Mouse (Mus musculus) retina, embryonic 14.5 days (tissue): ENCODE measurements around the gene Cldn12.

Experiments
- DNase-seq: peaks from one replicate; pipeline ENCODE4 v3.0.0-alpha.2; 2015; ENCODE audit warnings: low spot score

Gene Cldn12

DNA sequence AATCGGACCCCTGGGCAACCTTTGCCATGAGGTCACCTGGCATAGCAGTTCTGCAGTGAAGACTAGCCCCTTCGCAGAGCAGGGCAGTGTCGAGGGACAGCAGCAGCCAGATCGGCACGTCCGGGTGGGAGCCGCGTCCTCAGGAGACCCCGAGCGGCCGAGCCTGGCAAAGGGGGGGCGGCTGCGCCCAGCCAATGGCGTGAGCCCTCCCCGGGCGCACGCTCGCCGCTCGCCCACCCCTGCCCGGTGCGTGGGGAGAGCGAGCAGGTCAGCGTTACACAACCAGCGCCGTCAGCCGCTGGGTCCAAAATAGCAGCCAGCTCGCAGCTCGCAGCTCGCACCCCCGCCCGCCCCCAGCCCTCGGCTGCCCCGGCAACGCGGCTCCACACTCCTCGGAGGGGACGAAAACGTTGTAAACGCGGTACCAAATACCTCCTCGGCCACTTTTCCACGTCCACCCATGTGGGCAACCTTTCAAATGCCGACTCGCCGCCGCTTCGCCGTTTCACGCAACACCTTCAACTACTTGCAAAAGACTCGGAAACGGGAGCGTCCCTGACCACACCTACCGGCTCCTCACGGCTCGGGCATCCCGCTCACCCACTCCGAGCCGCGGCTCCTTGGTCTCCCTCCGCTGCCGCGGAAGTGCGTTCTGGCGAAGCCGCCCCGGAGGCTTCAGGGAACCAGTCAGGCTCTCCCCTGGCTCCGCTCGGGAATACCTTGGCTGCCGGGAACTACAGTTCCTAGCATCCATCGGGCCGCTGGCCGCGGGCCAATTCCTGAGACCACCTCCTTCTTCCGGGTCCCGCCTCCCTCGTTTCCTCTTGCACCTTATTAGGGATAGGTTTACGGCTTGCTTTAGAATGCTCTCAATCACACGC is at the start of gene Cldn12:
TSS of gene Cldn12 (minus strand) at position 763 of the 881 bp plus-strand sequence.
- peak; percentile 97 for DNase-seq

DNA sequence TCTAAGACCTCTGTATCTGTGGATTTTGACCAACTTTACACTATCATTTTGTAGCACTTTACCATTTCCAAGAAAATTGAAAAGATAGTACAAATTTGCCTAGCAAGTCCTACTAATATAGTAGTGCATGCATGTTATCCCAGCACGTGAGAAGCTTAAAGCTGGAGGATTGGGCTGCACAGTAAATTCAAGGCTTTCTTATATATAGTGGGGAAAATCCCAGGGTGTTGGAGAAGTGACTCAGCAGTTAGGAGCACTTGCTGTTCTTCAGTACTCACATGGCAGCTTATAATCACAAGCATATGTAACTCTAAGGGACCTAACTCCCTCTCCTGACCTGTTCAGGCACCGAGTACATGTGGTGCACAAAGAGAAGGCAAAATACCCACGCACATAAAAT is 47.7 kb upstream of the Cldn12 start:
- DNase-seq = no peak

DNA sequence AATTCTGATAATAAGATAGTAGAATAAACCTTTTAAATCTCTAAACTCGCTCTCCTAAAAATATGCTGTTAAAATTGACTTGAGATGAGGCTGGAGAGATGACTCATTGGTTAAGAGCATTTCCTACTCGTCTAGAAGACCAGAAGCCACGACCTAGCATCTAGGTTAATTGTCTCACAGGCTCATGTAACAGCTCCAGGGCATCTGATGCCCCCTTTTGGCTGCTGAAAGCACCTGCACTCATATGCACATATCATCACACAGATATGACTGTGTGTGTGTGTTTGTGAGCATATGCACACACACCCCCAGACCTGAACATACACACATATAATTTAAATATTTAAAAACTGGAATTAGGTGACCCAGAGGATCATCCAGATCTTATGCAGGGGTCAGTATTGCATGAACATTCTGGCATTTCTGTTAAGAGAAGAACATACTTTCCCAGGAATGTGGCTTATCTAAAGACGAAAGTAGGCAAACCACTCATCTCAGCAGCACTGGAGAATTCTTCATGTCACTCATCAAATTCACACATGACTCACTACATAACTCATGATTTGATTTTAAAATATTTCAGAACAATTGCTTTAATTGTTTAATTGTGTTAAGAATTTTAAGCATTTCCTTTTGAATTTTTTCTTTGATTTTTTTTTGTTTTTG is 46.4 kb upstream of the Cldn12 start:
- no peak for DNase-seq

DNA sequence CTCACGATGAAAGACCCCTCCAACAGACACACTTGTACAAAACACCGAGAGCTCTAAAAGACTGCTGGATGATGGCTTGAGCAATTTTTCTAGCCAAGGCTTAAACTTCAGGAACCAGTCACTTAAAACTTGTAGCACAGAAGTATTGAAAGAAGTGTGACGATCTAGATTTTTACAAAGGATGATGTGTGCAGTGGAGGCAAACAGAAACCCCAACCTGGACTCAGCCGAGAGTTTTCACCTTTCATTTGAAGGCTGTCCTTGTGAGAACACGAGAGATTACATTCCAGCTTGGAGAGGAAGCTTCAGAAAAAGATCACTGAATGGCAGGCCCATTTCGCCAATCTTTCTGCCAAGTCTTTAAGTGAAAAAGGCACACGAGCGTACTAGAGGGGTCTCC is 45.0 kb upstream of the Cldn12 start:
- DNase-seq = no peak

DNA sequence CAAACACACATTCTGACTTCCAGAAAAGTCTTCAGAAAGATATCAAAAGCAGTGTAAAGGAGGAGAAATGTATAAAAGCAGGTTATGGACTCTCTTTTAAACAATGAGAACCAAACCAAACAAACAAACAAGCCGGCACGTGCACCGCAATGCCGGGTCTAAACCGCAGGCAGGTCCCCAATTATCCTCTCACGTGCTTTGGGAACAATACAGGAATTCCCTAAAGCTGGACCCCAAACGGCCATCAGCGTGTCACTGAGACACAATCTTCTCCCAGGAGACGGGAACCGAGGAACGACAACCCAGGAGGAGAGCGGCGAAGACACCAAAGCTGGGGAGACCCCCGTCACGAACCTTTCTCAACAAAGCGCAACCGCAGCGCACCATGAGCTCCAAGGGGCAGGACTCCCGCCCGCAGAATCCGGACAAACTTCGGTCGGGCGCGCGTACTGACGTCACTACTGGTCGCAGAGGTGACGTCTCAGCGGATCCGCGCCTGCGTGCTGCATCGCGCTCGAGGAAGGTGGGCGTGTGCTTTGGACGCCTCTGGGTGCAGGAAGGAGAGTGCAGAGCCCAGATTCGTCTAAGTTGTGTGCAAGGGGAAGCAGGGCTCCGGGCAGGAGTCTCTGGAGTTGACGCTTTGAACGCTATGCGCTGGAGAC is 44.5 kb upstream of the Cldn12 start, which contains the start of gene Gtpbp10:
TSS of gene Gtpbp10 (minus strand) at position 460 of the 662 bp plus-strand sequence.
- peak; percentile 93 for DNase-seq

DNA sequence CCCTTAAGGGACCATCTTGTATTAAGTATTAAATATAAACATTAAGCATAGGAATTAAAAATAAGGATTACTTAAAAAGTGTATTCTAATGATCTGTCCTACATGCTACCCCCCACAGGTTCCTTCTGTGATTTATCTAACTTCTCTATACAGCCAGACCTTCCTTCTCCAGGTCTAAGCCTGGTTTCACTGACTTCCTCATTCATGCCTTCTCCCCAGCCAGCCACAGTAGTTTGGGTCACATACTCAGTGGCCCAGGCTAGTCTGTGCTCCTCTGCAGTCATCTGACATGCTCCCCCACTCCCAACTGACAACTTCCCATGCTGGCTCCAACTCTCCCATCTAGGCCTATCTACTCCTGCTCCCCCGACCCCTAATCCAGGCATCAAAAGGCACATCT is 36.4 kb upstream of the Cldn12 start:
- DNase-seq = no peak

DNA sequence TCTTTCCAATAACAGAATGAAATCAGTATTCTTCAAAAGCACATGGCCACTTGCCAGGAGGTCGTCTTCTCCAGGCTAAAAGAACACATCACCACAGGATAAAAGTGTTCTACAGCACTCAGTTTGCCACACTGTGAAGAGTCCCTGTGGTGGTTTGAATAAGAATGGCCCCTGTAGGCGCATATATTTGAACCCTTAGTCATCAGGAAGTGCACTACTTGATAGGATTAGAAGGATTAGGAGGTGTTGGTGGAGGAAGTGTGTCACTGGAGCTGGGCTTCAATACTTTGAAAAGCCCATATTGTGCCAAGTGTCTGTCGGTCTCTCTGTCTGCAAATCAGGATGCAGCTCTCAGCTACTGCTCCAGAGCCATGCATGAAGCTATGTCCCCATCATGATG is 25.6 kb upstream of the Cldn12 start:
- DNase-seq = no peak

DNA sequence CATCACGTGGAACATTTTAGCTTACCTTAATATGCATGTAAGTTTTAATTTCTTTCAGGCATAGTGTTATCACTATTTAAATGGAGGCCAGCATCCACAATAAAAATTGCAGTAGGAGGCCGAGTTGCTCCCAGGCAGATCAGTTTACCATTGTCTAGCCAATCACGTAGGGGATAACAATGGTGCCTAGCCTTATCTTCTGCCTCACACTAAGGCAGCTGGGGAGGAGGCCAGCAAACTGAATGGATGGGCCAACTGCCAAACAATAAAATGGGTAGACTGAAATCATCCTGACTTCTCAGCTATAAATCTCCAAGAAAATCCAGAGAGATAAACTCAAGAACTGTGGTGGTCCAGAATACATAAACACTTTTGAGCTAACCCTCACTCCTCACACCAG is 25.0 kb upstream of the Cldn12 start:
- DNase-seq = no peak

DNA sequence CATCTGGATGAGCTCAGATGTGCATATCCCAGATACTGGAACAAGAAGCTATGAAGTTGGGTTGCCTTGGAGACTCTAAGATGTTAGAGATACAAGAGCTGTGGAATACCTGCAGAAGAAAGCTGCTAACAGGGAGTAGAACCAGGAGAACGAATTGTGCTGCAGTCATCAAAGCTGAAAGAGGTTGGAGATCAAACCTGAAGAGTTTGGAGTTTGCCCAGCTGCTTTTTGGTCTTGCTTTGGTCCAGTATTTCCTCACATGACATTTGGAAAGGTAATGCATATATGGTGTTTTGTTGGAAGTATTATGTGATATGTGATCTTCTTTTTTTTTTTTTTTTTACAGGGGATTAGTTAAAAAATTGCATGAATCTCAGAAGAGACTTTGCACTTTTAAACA is 21.4 kb upstream of the Cldn12 start:
- no peak for DNase-seq

DNA sequence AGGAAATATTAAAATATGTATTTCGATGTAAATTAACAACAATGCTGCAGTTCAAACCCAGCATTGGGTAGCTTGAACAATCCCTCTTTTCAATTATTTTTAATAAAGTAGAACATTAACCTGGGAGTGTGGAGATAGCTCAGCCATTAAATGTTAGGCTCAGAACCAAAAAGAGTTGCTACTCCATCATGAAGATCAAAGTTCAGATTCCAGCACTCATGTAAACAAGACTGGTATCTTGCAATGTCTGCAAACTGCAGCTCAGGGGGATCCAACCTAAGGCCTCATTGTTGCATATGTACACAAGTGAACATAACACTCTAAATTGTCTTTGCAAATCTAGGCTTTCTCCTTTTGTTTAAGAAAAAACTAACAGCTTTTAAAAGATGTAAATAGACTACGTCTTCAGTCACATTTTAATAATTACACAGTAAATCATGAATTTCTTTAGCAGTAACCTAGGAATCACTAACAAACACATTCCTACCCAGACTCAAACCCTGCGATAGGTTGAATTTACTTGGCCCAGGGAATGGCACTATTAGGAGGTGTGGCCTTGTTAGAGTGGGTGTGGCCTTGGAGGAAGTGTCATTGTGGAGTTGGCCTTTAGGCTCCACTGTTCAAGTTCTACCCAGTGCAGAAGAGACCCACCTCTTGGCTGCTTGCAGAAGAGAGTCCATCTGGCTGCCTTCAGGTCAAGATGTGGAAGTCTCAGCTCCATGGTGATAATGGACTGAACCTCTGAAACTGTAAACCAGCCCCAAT is 19.1 kb upstream of the Cldn12 start:
- no peak for DNase-seq

DNA sequence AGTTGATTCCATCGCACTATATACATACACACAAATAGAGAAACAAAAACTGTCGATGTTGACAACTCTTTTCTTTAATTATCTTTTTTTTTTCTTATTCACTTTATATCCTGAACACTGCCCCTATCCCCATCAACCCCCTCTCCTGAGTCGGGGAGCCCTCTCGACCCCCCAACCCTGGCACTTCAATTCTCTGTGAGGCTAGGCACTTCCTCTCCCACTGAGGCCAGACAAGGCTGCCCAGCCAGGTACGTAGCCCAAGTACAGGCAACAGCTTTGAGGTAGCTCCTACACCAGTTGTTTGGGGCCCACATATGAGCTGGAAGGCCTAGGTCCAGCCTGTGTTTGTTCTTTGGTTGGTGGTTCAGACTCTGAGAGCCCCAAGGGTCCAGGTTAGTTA is 653 bp upstream of the Cldn12 start:
- DNase-seq = no peak

DNA sequence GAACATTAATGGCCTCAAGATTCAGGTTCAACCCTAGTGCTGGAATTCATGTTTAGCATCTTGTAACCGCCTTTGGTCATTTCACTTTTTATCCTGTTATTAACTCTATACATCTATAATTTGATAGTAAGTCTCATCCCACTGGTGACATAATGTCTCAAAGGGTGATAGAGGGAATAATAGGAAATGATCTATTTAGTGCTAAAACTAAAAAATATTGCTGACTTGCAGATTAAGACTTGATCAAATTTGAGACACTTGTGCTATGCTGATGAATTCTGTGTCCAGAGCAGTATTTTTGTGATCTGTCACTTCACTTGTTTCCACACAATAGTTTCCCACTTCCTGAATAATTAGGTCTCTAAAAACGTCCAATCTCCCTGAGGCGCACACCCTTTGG is 3.4 kb downstream of the Cldn12 start:
- no peak for DNase-seq

DNA sequence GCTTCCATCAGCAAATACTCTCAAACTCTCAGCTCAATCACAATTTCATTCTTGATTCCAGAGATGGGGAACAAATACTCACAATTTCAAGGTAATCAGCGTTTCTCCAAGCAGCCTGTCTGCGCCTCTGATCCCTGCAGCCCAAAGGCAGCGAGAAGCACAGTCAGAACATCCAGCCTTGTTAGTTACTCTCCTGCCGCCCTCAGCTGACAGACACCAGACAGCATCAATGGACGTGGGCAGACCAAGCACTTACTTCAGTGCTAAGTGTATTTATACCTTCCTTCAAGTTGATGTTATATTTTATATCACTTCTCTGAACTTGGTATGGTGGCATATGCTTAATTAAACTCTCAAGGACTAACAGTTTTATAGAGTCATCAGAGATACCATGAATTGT is 3.8 kb downstream of the Cldn12 start:
- DNase-seq = no peak

DNA sequence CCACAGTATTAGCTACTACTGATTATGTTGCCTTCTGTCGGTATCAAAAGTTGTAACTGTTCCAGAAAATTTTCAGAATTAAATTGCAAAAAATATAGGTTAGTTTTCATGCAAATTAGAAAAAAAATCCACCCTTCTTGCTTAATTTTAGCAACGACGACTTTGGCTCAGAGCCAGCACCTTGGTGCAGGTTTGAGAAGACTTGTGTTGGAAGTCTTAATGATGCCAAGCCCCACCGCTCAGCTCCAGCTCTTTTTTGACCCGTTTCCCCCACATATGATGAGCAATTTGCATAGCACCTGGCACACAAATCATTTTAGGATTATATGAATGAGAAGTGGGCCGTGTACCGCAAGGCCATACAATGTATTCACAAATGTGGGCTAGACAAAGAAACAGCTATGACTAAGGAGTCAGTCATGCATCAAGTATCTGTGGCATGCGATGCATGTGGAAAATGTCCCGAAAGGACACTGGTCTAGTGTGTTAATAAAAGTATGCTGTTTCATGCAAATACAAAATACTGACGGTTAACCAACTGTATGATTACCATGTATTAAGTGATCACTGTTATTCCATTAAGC is 4.4 kb downstream of the Cldn12 start:
- DNase-seq = peak; percentile 56

DNA sequence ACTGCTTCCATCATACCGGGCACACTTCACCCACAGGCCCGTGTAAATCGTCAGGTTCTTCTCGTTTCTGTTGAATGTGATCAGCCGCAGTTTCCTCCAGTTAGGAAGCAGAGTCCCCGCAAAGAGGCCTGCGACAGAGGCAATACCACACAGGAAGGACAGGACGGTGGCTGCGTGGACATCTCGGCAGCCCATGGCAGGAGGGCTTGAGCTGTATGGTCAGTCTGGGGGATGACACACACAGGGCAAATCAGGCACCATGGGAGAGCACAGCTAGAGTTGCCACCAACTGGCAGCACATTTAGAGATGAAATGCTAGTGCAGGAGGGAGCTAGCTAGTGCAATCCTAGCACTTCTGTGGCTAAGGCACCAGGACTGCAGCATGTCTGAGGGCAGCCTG is 6.5 kb downstream of the Cldn12 start:
- DNase-seq = no peak

DNA sequence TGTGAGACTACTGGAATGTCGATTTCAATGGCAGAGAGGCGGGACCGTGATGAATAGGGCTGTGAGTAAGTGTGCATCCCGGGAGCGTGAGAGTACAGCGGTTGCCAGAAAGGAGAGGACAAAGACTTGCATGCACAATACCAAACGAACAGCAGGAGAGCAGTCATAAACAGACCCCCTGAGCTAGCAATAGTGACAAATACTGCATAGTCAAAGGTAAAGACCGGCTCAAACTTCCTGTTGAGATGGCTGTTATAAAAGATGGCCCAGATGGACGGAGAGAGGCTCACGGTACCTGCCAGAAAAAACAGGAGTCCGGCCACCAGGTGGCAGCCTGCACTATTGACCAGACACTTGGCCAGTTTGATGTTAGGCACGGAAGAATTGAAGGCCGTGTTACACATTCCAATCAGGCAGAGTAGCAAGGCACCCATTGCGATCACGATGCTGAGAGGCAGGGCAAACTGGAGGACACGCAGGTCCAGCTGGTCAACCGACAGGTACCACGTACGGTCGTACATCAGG is 7.0 kb downstream of the Cldn12 start:
- peak; percentile 81 for DNase-seq

DNA sequence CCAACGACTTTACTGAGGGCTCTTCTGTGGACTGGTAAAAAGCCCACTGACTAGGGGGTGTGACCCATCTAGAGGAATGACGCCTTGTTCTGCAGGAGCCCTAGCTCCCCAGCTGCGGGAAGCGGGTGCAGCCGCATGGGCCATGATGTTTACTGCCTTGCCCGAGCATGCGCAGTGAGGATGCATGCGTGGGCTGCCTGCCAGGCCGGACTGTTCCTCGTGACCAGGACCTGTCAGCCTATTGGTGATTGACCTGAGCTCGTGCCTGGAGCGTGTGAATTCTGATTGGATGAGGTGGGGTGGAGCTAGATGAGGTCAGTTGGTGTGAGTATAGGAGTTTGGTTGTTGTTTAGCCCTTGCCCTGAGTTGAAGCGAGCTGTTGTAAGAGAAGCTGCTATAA is 10.3 kb downstream of the Cldn12 start:
- DNase-seq = no peak

DNA sequence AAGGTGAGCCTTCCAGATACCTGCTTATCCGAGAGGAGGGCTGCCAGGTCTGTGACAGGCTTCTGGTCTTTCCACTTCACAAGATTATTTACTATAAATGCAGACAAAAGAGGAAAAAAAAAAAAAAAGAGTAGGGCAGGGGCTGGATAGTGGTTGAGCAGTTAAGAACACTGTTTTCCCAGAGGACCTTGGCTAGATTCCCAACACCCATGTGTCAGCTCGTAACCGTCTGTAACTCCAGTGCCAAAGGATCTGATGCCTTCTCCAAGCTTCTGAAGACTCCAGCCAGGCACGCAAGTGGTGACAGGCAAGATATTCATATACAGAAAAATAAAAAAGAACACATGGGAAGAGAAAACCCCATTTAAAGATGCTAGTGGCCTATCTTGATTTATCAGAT is 11.4 kb downstream of the Cldn12 start:
- DNase-seq = no peak

DNA sequence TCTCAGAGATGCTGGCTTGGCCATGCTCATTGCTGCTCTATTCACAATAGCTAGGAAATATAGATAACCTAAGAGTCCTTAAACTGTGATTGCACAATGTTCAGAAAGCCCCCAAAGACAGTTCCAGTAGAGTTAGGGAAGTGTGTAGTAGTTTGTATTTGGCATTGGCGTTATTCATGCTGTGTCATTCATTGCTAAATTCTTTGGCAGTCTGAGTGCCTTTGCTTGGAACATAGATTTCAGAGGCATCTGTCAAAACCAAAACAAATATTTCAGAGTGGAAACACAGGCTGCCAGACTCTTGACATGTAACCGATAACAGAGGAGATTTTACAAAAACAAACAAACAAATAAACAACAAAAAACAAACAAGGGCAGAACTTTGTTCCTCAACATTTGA is 13.2 kb downstream of the Cldn12 start:
- DNase-seq = no peak

DNA sequence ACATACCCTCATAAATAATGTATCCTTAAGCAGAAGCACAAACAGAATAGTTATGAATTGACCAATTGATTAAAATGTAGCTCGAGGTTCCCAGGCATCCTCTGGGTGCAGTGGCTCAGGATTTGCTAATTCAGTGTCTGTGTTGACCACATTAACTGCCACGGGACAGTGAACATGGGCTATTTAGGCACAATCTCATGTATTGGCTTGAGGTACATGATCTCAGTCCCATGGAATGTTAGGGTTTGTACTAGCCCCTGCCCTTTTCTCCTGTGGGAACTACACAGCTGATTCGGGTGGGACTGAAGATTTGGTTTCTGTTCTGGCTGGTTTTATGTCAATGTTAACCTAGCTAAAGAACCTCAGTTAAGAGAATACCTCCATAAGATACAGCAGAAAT is 18.4 kb downstream of the Cldn12 start:
- no peak for DNase-seq

DNA sequence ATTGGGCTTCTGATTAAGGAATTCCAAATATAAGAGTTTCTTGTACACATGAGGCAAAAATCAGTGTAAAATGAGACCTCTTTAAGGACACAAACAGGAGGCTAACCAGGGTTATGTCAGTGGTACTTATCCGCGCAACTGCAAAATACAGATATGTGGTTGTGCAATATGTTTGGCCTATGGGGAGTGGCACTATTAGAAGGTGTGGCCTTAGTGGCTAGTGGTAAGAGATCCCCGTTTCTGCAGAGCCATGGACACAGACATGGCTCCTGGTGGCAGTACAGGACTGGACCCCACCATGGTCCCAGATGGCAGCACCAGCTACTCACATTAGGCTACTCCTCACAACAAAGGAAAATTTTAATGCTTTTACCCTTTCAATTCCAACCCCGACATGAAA is 19.7 kb downstream of the Cldn12 start:
- no peak for DNase-seq
